Mouse (Mus musculus): ENCODE data around the gene Eno1. TPM values are rescaled to one million over a fixed set of nuclear protein-coding genes. Genes with fewer than 3 reads are reported as not detected.
A peak's percentile ranks its signal among the peaks of the same experiment; 100 is the strongest.
"Not testable (repeated sequence)": the region's sequence is repeated elsewhere in the genome, so short reads cannot be mapped to it uniquely, and the experiment has no call there.

The Eno1 gene
- polyA plus RNA-seq, 2 experiments from 2014 or later = 543 to 642 TPM

GRCm38 (mm10) chr4:150281018-150281761, 44.7 kb downstream of the Eno1 start, which contains the start of gene Rere:
Gene Rere (plus strand): TSS chr4:150281646.
- ATAC-seq = peak; percentile 98

GRCm38 (mm10) chr4:150281891-150282630, 45.5 kb downstream of the Eno1 start:
- ATAC-seq = no peak

- ATAC-seq = no peak
Observed at GRCm38 (mm10) chr4:150282631-150283334, 46.3 kb downstream of the Eno1 start.

- no peak for ATAC-seq
Observed at GRCm38 (mm10) chr4:150283335-150283638, 46.8 kb downstream of the Eno1 start.

- ATAC-seq = no peak
Observed at GRCm38 (mm10) chr4:150283993-150284392, 47.5 kb downstream of the Eno1 start.

- ATAC-seq = no peak
Observed at GRCm38 (mm10) chr4:150286980-150287379, 50.5 kb downstream of the Eno1 start.

GRCm38 (mm10) chr4:150287463-150287862, 50.9 kb downstream of the Eno1 start:
- ATAC-seq = not testable (repeated sequence)

GRCm38 (mm10) chr4:150291900-150292299, 55.4 kb downstream of the Eno1 start:
- ATAC-seq = no peak

GRCm38 (mm10) chr4:150294870-150295269, 58.3 kb downstream of the Eno1 start:
- no peak for ATAC-seq

GRCm38 (mm10) chr4:150295966-150296365, 59.4 kb downstream of the Eno1 start:
- no peak for ATAC-seq

Other genes starting within 250 kb of the Eno1 start
- gene H6pd, start 227.7 kb upstream of the Eno1 start, polyA plus RNA-seq (2017; shearing (Covaris generic)) = 1 to 10 TPM; 5.3 to 5.4 TPM
- under 1 TPM; 0.33 to 0.42 TPM for gene Gpr157, start 149.4 kb upstream of the Eno1 start, polyA plus RNA-seq (2017; shearing (Covaris generic))
- gene Slc2a5, start 117.4 kb upstream of the Eno1 start, polyA plus RNA-seq (2017; shearing (Covaris generic)) = not detected
- not detected for gene Slc2a7, start 87.7 kb upstream of the Eno1 start, polyA plus RNA-seq (2017; shearing (Covaris generic))
- not detected for gene Car6, start 35.4 kb upstream of the Eno1 start, polyA plus RNA-seq (2017; shearing (Covaris generic))
- 10 to 100 TPM; 19.0 to 19.5 TPM for gene Rere, start 44.9 kb downstream of the Eno1 start, polyA plus RNA-seq (2017; shearing (Covaris generic))